Mouse (Mus musculus): Measurements from ENCODE around the gene Ltk. TPM values are rescaled to one million over a fixed set of nuclear protein-coding genes. Genes with fewer than 3 reads are reported as not detected.

Gene Ltk
- 1 to 10 TPM; 5.9 to 7.1 TPM for total RNA-seq (2021)

GRCm38 (mm10) chr2:119760251-119760650 is at the start of gene Ltk:
Ltk (minus strand) TSS chr2:119760431.
- no peak for DNase-seq (ENCODE audit: extremely low spot score in 1 of 2, low spot score in 2 of 2)
- intact Hi-C loops (cut with DNase I): no loop called here

GRCm38 (mm10) chr2:119808881-119809280 is 48.6 kb upstream of the Ltk start:
- intact Hi-C loops (cut with DNase I): no loop called here
- DNase-seq (ENCODE audit: extremely low spot score in 1 of 2, low spot score in 2 of 2): no peak

- intact Hi-C loops (cut with DNase I): no loop called here
- no peak for DNase-seq (ENCODE audit: extremely low spot score in 1 of 2, low spot score in 2 of 2)
Observed at GRCm38 (mm10) chr2:119808438-119808837, 48.2 kb upstream of the Ltk start.

DNA sequence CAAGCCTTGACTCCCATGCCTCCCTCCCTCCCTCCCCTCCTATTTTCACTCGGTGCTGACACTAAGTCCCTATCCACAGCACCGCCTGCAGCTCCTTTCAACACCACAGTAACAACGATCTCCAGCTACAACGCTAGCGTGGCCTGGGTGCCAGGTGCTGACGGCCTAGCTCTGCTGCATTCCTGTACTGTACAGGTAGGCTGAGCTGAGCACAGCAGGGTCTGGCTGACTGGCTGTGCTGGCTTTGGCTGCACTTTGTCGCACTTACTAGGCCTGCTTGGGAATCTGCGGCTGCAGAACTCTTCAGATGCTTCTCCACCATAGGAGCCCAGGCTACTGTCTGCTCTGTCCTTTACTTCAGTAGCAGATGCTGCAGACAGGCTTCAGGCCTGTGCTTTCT is 45.3 kb upstream of the Ltk start:
- intact Hi-C loops (cut with DNase I): no loop called here
- DNase-seq (ENCODE audit: extremely low spot score in 1 of 2, low spot score in 2 of 2): no peak

DNA sequence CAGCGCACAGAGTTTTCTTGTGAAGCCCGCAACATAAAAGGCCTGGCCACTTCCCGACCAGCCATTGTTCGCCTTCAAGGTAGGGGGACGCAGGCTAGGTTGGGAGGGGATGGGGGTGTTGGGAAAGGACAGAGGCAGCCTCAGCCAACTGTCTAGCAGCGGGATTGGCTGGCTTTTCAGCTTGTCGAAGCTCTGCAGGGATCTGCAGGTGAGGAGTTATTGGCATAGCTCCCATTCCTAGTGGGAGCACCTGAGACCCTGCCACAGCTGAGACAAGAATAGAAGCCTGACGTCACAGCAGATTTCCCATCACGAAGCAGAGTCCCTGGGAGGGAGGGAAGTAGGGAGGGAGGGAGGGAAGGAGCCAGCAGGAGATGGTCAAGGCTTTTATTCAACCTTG is 44.5 kb upstream of the Ltk start:
- intact Hi-C loops (cut with DNase I): no loop called here
- no peak for DNase-seq (ENCODE audit: extremely low spot score in 1 of 2, low spot score in 2 of 2)

- intact Hi-C loops (cut with DNase I): no loop called here
- no peak for DNase-seq (ENCODE audit: extremely low spot score in 1 of 2, low spot score in 2 of 2)
Observed at GRCm38 (mm10) chr2:119804275-119804628, 44.0 kb upstream of the Ltk start.

DNA sequence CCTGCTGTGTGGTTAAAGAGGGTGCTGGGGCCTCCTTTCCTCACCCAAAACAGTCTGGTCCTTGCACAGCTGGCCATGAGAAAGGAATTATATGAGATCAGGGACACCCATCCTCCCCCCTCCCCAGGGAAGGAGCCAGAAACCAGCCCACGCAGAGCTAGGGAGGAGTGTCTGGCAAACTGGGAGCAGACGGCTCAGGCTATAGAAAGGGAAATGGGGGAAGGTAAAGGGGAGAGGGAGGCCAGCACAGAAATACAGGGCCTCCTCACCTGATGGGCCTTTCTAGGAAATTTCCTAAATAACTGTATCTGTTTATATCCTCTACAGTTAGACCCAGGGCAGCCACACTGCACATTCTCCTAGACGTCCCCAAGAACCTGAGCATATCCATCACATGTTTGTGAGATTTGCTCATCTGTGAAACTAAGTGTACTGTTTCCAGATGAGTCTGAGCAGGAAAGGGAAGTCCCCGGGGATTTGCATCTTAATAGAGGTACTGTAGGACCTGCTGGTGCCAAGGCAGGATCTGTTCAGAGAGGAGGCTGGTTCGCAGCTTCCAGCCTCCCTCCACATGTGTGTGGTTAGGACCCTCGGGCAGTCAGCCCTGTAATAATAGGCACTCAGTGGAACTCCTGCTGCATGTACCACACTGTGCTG is 43.5 kb upstream of the Ltk start:
- DNase-seq (ENCODE audit: extremely low spot score in 1 of 2, low spot score in 2 of 2): no peak
- intact Hi-C loops (cut with DNase I): no loop called here

DNA sequence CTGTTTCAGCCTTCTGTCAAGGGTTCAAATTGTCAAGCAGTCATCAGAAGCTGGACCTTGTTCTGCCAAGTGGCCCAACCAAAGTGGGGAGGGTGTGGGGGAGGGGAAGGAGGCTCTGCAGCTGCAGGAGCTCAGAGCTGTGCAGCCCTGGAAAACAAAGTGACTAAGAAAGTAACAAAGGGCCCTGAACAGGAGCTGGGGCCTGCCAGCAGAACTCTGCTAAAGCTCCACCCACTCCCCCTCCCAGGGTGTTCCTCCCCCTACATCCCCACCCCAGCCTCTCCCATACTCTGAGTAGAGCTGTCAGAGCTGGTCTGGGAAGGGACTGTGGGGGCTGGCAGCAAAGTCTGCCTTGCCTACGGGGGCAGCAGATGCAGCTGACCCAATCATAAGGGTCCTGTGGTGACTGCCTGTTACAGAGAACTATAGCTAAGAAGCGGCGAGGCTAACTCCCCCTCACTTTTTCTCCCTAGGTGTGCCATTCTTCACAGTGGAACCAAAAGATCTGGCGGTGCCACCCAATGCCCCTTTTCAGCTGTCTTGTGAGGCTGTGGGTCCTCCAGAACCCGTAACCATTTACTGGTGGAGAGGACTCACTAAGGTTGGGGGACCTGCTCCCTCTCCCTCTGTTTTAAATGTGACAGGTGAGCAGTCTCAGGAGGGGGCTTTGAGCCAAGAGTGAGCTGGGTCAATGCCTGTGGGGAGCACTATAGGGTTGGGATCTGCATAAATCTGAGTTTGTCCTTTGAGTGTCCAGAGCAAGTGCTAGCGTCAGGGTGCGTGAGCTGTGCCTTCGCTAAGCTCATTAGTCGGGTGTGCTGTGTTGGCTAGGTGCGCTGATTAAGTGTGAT is 42.8 kb upstream of the Ltk start:
- no peak for DNase-seq (ENCODE audit: extremely low spot score in 1 of 2, low spot score in 2 of 2)

DNA sequence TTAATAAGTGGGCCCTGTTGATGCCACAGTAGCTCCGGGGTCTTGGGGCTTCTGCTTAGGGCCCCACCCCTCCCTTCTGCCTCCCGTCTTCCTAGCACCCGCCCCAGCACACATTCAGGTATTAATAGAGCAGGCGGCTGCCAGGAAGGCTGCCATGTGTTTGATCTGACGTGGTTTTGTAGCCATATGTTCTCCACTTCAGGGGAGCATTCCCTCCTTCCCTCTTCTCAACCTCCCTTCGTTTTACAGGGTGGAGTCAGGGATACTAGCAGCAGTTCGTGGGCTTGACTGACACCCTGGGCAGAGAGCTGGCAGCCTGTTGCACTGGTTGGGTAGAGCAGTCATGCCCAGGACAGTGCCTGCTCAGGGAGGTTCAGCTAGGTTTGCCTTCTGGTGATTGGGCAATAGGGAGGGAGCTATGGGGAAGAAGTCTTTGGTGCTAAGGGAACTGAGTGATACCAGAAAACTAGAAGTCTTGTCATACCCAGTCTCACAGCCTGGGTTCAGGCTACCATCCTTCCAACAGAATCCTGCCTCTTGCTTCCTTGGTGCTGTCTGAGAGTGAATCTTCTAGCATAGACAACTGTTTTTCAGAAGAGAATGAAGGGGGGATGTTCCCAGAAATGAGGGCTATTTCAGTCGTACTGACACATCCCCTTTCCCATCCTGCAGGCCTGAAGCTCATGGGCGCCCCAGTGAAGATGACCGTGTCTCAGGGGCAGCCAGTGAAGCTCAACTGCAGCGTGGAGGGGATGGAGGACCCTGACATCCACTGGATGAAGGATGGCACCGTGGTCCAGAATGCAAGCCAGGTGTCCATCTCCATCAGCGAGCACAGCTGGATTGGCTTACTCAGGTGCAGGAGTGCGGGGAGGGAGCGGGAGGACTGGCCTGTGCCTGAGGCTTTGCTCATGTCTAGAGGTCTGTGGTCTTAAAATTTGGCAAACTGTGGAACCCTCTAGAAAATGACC is 40.9 kb upstream of the Ltk start:
- DNase-seq (ENCODE audit: extremely low spot score in 1 of 2, low spot score in 2 of 2): no peak
- intact Hi-C loops (cut with DNase I): no loop called here

More for the DNA sequence above, 42.8 kb upstream of the Ltk start:
- intact Hi-C loops (cut with DNase I): no loop called here

DNA sequence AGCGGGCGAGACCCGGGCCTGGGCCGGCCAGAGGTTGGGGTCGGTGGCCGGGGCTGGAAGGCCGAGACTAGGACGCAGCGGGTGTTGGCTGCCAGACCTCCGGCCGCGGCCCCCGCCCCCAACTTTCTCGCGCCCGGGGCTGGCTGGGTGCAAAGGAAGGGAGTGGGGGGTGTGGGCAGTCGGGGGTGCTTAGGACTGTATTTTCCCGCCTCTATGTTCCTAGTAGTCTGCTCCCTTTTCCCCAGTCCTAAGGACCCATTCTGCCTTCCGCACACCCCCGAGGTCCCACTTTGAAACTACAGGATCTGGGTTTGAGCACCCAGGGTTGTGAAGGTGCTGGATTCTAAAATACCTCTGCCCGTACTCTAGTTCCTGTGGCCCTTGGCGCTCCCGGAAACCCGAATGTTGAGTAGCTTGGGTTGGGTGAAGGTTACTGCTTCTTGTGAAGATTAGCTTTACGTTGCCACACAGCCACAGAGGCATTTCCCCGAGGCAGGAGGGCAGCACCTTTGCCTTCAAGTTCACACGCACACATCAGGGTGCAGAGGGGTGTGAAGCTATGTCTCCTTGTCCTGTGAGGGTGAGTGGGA is 39.8 kb upstream of the Ltk start:
- DNase-seq (ENCODE audit: extremely low spot score in 1 of 2, low spot score in 2 of 2): no peak
- intact Hi-C loops (cut with DNase I): no loop called here

DNA sequence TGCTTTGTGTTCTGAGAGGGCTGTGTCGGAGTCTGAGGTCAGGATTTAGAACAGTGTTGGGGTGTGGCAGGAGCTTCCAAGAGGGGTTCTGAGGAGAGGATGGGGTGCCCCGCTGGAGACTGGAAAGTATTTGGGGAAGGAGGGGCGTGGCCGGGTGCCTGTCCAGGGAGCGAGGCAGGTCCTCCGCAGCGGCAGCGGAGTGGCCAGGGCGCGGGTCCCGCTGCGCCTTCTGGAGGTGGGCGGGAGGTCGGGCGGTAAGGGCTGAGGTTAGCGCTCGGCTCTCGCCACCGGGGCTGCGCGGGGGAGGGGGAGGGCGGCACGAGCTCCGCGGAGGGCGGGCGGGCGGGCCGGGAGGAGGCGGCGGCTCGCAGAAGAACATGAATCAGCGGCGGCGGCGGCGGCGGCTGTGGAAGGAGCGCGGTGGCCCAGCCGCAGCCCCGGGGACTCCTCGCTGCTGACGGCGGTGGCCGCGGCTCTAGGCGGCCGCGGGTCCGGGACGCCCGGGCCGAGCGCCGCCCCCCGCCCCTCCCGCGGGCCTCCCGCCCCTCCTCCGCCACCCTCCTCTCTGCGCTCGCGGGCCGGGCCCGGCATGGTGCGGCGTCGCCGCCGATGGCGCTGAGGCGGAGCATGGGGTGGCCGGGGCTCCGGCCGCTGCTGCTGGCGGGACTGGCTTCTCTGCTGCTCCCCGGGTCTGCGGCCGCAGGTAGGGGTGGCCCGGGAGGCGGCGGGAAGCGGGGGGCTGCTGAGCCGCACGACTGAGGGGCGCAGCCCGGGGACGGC is 39.1 kb upstream of the Ltk start:
- intact Hi-C loops (cut with DNase I): no loop called here
- peak in 1 of 2 experiments; percentile 66 for DNase-seq (ENCODE audit: extremely low spot score in 1 of 2, low spot score in 2 of 2)

GRCm38 (mm10) chr2:119798246-119798927 is 38.2 kb upstream of the Ltk start:
- peak in 1 of 2 experiments; percentile 79 for DNase-seq (ENCODE audit: extremely low spot score in 1 of 2, low spot score in 2 of 2)
- intact Hi-C loops (cut with DNase I): no loop called here

GRCm38 (mm10) chr2:119797279-119797783 is 37.1 kb upstream of the Ltk start, which contains the start of gene Tyro3:
Tyro3 (plus strand) TSS chr2:119797733.
- DNase-seq (ENCODE audit: extremely low spot score in 1 of 2, low spot score in 2 of 2): no peak
- intact Hi-C loops (cut with DNase I): no loop called here

GRCm38 (mm10) chr2:119789996-119790395 is 29.8 kb upstream of the Ltk start:
- intact Hi-C loops (cut with DNase I): loop anchor here (10.0 kb wide), 1 partner anchor 145 kb away; no protein-coding TSS in a partner anchor
- DNase-seq (ENCODE audit: extremely low spot score in 1 of 2, low spot score in 2 of 2): no peak

DNA sequence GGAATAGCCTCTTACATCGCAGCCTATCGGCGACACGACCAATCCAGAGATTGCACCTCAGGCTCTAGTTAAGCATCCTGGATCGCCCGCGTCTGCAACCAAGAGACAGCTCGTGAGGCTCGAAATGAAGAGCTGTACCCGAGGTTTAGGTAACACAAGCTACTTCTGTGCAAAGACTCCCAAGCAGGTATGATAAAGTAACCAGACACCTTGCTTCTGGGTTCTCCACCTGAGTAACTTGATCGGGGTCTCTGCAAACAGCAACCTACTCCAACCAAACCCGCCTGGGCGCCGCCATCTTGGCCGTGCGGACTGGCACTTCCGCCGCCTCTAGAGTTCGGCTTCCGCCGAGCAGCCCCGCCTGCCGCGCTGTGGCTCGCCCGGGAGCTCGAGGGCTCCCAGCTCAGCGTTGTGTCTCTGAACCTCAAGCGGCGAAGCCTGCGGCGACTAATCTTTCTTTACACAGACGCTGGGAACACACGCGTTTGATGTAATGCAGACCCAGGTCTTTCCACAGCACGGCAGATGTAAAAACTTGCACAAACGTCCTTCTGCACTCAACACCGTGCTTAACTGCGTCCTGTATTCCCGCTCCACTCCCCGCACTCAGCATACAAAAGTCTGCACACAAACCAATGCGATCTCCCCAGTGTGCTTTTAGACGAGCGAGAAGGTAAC is 27.1 kb upstream of the Ltk start, which contains the start of gene Rpap1:
TSS of gene Rpap1 (minus strand) at position 332 of the 678 bp plus-strand sequence.
- intact Hi-C loops (cut with DNase I): loop anchor here (10.0 kb wide), 1 partner anchor 147 kb away; no protein-coding TSS in a partner anchor
- peak; percentile 82 to 89 for DNase-seq (ENCODE audit: extremely low spot score in 1 of 2, low spot score in 2 of 2)

DNA sequence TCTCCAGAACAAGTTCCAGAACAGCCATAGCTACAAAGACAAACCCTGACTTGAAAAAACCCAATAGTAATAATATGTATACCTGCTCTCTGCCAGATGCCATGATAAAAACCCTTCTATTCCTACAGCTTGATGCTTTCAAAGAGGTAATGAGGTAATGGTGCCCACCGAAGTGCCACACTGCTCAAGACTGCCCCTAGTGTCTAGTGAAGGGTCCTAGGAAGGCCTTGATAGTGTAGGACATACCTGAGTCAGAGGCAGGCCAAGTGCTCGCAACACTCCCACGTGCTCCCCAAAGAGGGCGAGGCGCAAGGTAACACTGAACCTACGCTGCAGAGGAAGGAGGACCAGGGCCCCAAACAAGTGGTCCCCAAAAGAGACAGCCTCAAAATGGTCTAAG is 7.0 kb upstream of the Ltk start:
- DNase-seq (ENCODE audit: extremely low spot score in 1 of 2, low spot score in 2 of 2): no peak
- intact Hi-C loops (cut with DNase I): no loop called here

- no peak for DNase-seq (ENCODE audit: extremely low spot score in 1 of 2, low spot score in 2 of 2)
- intact Hi-C loops (cut with DNase I): no loop called here
Observed at GRCm38 (mm10) chr2:119763924-119764323, 3.7 kb upstream of the Ltk start.

Measured in left cerebral cortex, postnatal 10 days (tissue).